Mouse (Mus musculus) liver, embryonic 16.5 days (tissue): ENCODE measurements at regions not wholly inside any gene's neighbourhood (a gene's known extent, or its start where the extent isn't known, plus 50 kb on each side); places are given as distances from the start of the nearest gene placed in this dataset.
A peak's percentile ranks its signal among the peaks of the same experiment; 100 is the strongest.

Experiments used
- ATAC-seq: fragments of 200-750 bp; cut with Nextera tagmentation; 2 replicates; pipeline ENCODE4 v1.8.0; 2017; ENCODE audit warnings: low read depth, mild to moderate bottlenecking, moderate number of reproducible peaks, moderate library complexity
- H3K27ac ChIP-seq: fragments of 300-500 bp; sonication (generic); 2 replicates; pipeline ENCODE4 v1.5.1; 2014; ENCODE audit warnings: mild to moderate bottlenecking, low read length
- H3K27me3 ChIP-seq: fragments of 300-500 bp; sonication (generic); 2 replicates; pipeline ENCODE4 v1.6.1; 2014; ENCODE audit warnings: low read depth, low read length, mixed read lengths; ENCODE audit not compliant: control insufficient read depth, insufficient read depth
- H3K36me3 ChIP-seq: fragments of 300-500 bp; sonication (generic); 2 replicates; pipeline ENCODE4 v1.6.1; 2014; ENCODE audit warnings: mild to moderate bottlenecking; ENCODE audit not compliant: control insufficient read depth, insufficient read depth
- H3K4me1 ChIP-seq: fragments of 300-500 bp; sonication (generic); 2 replicates; pipeline ENCODE4 v1.6.1; 2014; ENCODE audit warnings: low read depth, low read length, mixed read lengths; ENCODE audit not compliant: control insufficient read depth
- H3K4me2 ChIP-seq: fragments of 300-500 bp; sonication (generic); 2 replicates; pipeline ENCODE4 v1.6.1; 2014; ENCODE audit warnings: low read depth, low read length, mixed read lengths
- H3K4me3 ChIP-seq: fragments of 300-500 bp; sonication (generic); 2 replicates; pipeline ENCODE4 v1.5.1; 2014; ENCODE audit warnings: low read depth, mild to moderate bottlenecking, low read length
- H3K9ac ChIP-seq: fragments of 300-500 bp; sonication (generic); 2 replicates; pipeline ENCODE4 v1.6.1; 2014; ENCODE audit warnings: low read depth, low read length
- H3K9me3 ChIP-seq: fragments of 300-500 bp; sonication (generic); replicated peaks from 2 replicates; pipeline ENCODE4 v1.6.1; 2016; ENCODE audit warnings: low read length; ENCODE audit not compliant: control insufficient read depth
- WGBS: fragments of 180-500 bp; shearing (Covaris S2); extraction: QIAGEN DNeasy Blood & Tissue Kit; methylation state at CpG from one replicate; pipeline ENCODE4 v1.1.7; 2014; ENCODE audit not compliant: insufficient replicate concordance; 5-methylcytosine and 5-hydroxymethylcytosine counted together

DNA sequence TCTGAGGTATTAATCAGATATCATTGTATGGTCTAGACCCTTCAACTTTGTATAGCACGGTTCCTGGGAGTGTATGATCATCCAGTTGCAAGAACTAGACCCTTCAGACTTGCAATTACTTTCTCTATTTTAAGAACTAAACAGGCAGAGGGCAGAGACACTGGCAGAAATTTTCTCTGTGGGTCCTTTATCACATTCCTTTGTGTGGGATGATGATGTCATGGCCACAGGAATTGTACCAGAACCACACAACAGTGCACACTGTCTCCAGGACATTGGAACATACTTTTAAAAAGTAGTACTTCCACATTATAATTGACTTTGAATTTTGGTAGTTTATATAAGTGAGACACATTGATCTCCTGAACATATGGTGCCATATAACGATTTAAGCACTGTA is 674.2 kb downstream of the Rfpl4b start:
- WGBS = 42% methylated on average over 2 of the region's 2 CpGs
- H3K4me2 ChIP-seq = no peak overlapping the region
- no peaks in the 10 kb centered on the region for H3K36me3 ChIP-seq
- H3K4me1 ChIP-seq = no peaks in the 10 kb centered on the region
- no peak overlapping the region for H3K4me3 ChIP-seq
- H3K9me3 ChIP-seq = no peaks in the 10 kb centered on the region
- no peak overlapping the region for H3K9ac ChIP-seq
- no peaks in the 10 kb centered on the region for H3K27me3 ChIP-seq
- no peak overlapping the region for H3K27ac ChIP-seq
- no peak for ATAC-seq

GRCm38 (mm10) chr10:38139196-38139595 is 682.4 kb downstream of the Rfpl4b start:
- Histone ChIP-seq H3K27ac (no peak overlapping the region), H3K27me3 (no peaks in the 10 kb centered on the region), H3K4me3 (no peak overlapping the region), H3K9ac (no peak overlapping the region), H3K9me3 (no peaks in the 10 kb centered on the region), H3K36me3 (no peaks in the 10 kb centered on the region), H3K4me1 (no peaks in the 10 kb centered on the region), H3K4me2 (no peak overlapping the region)
- ATAC-seq = no peak

- no peaks in the 10 kb centered on the region for H3K27me3 ChIP-seq
- H3K9me3 ChIP-seq = no peaks in the 10 kb centered on the region
- no peak for ATAC-seq
- H3K9ac ChIP-seq = no peak overlapping the region
- no peak overlapping the region for H3K27ac ChIP-seq
- no peaks in the 10 kb centered on the region for H3K36me3 ChIP-seq
- H3K4me1 ChIP-seq = no peaks in the 10 kb centered on the region
- no peak overlapping the region for H3K4me2 ChIP-seq
- no peak overlapping the region for H3K4me3 ChIP-seq
- 59% methylated on average over 3 of the region's 3 CpGs for whole genome bisulfite sequencing
Measured at GRCm38 (mm10) chr10:38121911-38122573, 699.5 kb downstream of the Rfpl4b start.

GRCm38 (mm10) chr10:38118601-38119000 is 703.0 kb downstream of the Rfpl4b start:
- 65% methylated on average over 1 of the region's 1 CpGs for WGBS
- ATAC-seq = no peak
- no peaks in the 10 kb centered on the region for H3K4me1 ChIP-seq
- H3K27ac ChIP-seq = no peak overlapping the region
- no peak overlapping the region for H3K9ac ChIP-seq
- H3K36me3 ChIP-seq = no peaks in the 10 kb centered on the region
- H3K4me3 ChIP-seq = no peak overlapping the region
- H3K4me2 ChIP-seq = no peak overlapping the region
- no peaks in the 10 kb centered on the region for H3K27me3 ChIP-seq
- no peaks in the 10 kb centered on the region for H3K9me3 ChIP-seq

DNA sequence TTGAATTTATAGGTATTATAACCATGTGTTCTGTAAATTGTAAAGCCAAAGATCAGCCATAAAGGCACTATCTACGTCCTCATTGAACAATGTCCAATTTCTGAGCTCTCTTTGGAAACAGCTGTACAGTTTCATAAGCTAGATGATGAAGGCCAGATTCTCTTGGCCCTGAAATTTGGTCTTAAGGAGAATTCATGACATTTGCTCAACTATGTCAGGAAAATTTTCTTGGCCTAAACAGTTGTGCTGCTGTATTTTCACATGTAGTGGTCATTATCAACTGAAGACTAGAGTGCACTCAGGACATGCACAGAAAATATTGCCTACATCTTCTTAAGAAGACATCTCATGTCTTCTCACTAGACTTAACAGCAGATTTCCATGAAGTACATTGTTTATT is 705.1 kb downstream of the Rfpl4b start:
- Histone ChIP-seq H3K4me2 (no peak overlapping the region), H3K36me3 (no peaks in the 10 kb centered on the region), H3K9me3 (no peaks in the 10 kb centered on the region), H3K4me3 (no peak overlapping the region), H3K9ac (no peak overlapping the region), H3K27me3 (no peaks in the 10 kb centered on the region), H3K27ac (no peak overlapping the region), H3K4me1 (no peaks in the 10 kb centered on the region)
- no peak for ATAC-seq
- WGBS = 32% methylated on average over 1 of the region's 1 CpGs

- Histone ChIP-seq H3K4me2 (no peak overlapping the region), H3K27ac (no peak overlapping the region), H3K4me1 (no peaks in the 10 kb centered on the region), H3K9me3 (no peaks in the 10 kb centered on the region), H3K36me3 (no peaks in the 10 kb centered on the region), H3K27me3 (no peaks in the 10 kb centered on the region), H3K9ac (no peak overlapping the region), H3K4me3 (no peak overlapping the region)
- WGBS = 21% methylated on average over 2 of the region's 2 CpGs
- 0 out of 2 replicates have a peak, but pooled peaks have one; percentile 13 for ATAC-seq
Measured at GRCm38 (mm10) chr10:38114194-38114593, 707.4 kb downstream of the Rfpl4b start.

DNA sequence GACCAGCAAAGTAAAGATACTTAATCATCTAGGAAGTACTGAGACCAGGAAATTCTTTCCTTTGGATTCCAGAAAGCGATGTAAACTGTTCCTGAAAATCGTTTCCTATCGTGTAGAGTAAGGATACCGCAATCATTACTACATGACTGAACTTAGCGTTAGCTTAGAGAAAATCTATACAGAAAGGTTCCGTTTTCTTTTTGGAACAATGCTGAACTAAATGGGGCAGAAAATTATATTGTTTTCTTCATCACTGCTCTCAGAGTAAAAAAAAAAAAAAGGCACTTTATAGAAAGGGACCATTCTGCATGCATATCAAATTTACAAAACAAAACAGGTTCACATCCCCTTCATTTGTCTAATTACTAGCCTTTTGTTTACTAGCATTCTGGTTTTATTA is 713.0 kb downstream of the Rfpl4b start:
- H3K4me2 ChIP-seq = no peak overlapping the region
- no peaks in the 10 kb centered on the region for H3K4me1 ChIP-seq
- H3K27me3 ChIP-seq = no peaks in the 10 kb centered on the region
- H3K9me3 ChIP-seq = no peaks in the 10 kb centered on the region
- H3K27ac ChIP-seq = no peak overlapping the region
- 75% methylated on average over 6 of the region's 6 CpGs for WGBS
- H3K4me3 ChIP-seq = no peak overlapping the region
- ATAC-seq = no peak
- no peak overlapping the region for H3K9ac ChIP-seq
- no peaks in the 10 kb centered on the region for H3K36me3 ChIP-seq

DNA sequence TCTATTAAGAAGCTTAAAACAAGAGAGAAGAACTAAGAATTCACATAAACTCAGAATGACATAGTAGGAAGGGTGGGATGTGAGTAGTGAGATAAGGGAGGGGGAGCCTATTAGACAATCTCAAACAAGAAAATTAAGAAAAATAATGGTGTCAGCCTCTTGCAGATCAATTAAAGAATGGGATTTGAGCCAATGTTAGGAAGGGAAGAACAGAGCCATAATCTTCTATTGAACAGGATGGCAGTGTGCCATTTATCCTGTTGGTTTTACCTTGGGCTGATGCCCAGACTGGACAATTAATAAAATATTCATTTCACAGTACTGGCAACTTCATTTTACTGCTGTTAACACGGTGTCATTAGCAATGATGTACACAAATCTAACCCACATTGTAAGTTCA is 718.0 kb downstream of the Rfpl4b start:
- no peaks in the 10 kb centered on the region for H3K27me3 ChIP-seq
- H3K9ac ChIP-seq = no peak overlapping the region
- no peaks in the 10 kb centered on the region for H3K36me3 ChIP-seq
- no peak overlapping the region for H3K4me2 ChIP-seq
- 37% methylated on average over 1 of the region's 1 CpGs for WGBS
- no peaks in the 10 kb centered on the region for H3K9me3 ChIP-seq
- H3K4me1 ChIP-seq = no peaks in the 10 kb centered on the region
- no peak for ATAC-seq
- no peak overlapping the region for H3K27ac ChIP-seq
- no peak overlapping the region for H3K4me3 ChIP-seq

DNA sequence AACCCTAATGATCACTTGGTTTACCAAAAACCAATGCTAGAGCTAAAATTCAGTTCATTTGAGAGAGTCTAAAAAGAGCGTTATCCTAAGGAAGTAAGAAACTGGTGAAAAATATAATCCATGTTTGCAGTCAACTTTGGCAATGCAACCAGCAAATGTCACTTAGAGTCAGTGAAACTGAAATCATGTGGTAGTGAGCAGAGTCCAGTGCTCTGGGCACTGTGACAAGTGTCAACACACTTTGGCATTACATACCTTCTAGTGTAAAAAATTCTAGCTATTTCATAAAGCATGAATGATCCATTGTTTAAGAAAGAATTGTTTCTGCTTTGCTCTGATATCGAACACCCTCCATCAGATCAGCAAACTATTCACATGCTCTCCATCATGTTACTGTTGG is 743.1 kb downstream of the Rfpl4b start:
- no peak for ATAC-seq
- H3K4me2 ChIP-seq = no peak overlapping the region
- no peaks in the 10 kb centered on the region for H3K36me3 ChIP-seq
- no peaks in the 10 kb centered on the region for H3K27me3 ChIP-seq
- no peak overlapping the region for H3K9ac ChIP-seq
- WGBS = 64% methylated on average over 2 of the region's 2 CpGs
- no peaks in the 10 kb centered on the region for H3K4me1 ChIP-seq
- H3K27ac ChIP-seq = no peak overlapping the region
- no peaks in the 10 kb centered on the region for H3K9me3 ChIP-seq
- no peak overlapping the region for H3K4me3 ChIP-seq
